Mouse (Mus musculus) heart, embryonic 16.5 days (tissue): ENCODE data around the gene Def8. TPM values are rescaled to one million over a fixed set of nuclear protein-coding genes. Genes with fewer than 3 reads are reported as not detected.
"Not testable (repeated sequence)": the region's sequence is repeated elsewhere in the genome, so short reads cannot be mapped to it uniquely, and the experiment has no call there.

Experiments used
- ATAC-seq: fragments of 200-750 bp; cut with Nextera tagmentation; replicated peaks from 2 replicates; pipeline ENCODE4 v1.8.0; 2017; ENCODE audit warnings: moderate number of reproducible peaks; ENCODE audit not compliant: insufficient read depth, low FRiP score; ENCODE audit errors: extremely low read depth
- H3K27ac ChIP-seq: fragments of 300-500 bp; sonication (generic); 2 replicates; pipeline ENCODE4 v1.5.1; 2014; ENCODE audit warnings: mild to moderate bottlenecking, low read length, control low read depth, moderate library complexity
- H3K27me3 ChIP-seq: fragments of 300-500 bp; sonication (generic); 2 replicates; pipeline ENCODE4 v1.6.1; 2014; ENCODE audit warnings: low read length, mixed read lengths; ENCODE audit not compliant: control insufficient read depth, insufficient read depth
- H3K36me3 ChIP-seq: fragments of 300-500 bp; sonication (generic); 2 replicates; pipeline ENCODE4 v1.6.1; 2014; ENCODE audit not compliant: control insufficient read depth, insufficient read depth
- H3K4me1 ChIP-seq: fragments of 300-500 bp; sonication (generic); 2 replicates; pipeline ENCODE4 v1.6.1; 2014; ENCODE audit warnings: low read length, mixed read lengths; ENCODE audit not compliant: control insufficient read depth, insufficient read depth
- H3K4me2 ChIP-seq: fragments of 300-500 bp; sonication (generic); 2 replicates; pipeline ENCODE4 v1.6.1; 2014; ENCODE audit warnings: low read depth, mild to moderate bottlenecking, control low read depth, low read length
- H3K4me3 ChIP-seq: fragments of 300-500 bp; sonication (generic); 2 replicates; pipeline ENCODE4 v1.5.1; 2014; ENCODE audit warnings: mild to moderate bottlenecking, control low read depth, low read length
- H3K9ac ChIP-seq: fragments of 300-500 bp; sonication (generic); 2 replicates; pipeline ENCODE4 v1.6.1; 2014; ENCODE audit warnings: low read length, control low read depth
- H3K9me3 ChIP-seq: fragments of 300-500 bp; sonication (generic); replicated peaks from 2 replicates; pipeline ENCODE4 v1.6.1; 2016; ENCODE audit warnings: low read length; ENCODE audit not compliant: control insufficient read depth
- WGBS: fragments of 180-500 bp; shearing (Covaris S2); extraction: QIAGEN DNeasy Blood & Tissue Kit; methylation state at CpG from one replicate; pipeline ENCODE4 v1.1.7; 2014; 5-methylcytosine and 5-hydroxymethylcytosine counted together
- polyA plus RNA-seq: library from polyadenylated mRNA; unstranded; fragments of >200 nt; fragmentation: Nextera tagmentation; extraction: Ambion mirVana; gene quantifications from 2 replicates; pipeline ENCODE4 v1.2.1, GENCODE M21; 2015

Gene Def8
- polyA plus RNA-seq, 1 experiment from 2014 or later, result 31.3 TPM

- no peak overlapping the region for H3K4me2 ChIP-seq
- H3K27ac ChIP-seq, result no peak overlapping the region
- WGBS, result 95% methylated on average over 29 of the region's 29 CpGs
- no peak for ATAC-seq
- no peaks in the 10 kb centered on the region for H3K4me1 ChIP-seq
- no peak overlapping the region for H3K9ac ChIP-seq
- no peaks in the 10 kb centered on the region for H3K27me3 ChIP-seq
- no peak overlapping the region for H3K4me3 ChIP-seq
- peaks cover 61% of the 10 kb centered on the region for H3K9me3 ChIP-seq
- no peaks in the 10 kb centered on the region for H3K36me3 ChIP-seq
Measured at GRCm38 (mm10) chr8:123428343-123428893, 5.1 kb downstream of the Def8 start.

DNA sequence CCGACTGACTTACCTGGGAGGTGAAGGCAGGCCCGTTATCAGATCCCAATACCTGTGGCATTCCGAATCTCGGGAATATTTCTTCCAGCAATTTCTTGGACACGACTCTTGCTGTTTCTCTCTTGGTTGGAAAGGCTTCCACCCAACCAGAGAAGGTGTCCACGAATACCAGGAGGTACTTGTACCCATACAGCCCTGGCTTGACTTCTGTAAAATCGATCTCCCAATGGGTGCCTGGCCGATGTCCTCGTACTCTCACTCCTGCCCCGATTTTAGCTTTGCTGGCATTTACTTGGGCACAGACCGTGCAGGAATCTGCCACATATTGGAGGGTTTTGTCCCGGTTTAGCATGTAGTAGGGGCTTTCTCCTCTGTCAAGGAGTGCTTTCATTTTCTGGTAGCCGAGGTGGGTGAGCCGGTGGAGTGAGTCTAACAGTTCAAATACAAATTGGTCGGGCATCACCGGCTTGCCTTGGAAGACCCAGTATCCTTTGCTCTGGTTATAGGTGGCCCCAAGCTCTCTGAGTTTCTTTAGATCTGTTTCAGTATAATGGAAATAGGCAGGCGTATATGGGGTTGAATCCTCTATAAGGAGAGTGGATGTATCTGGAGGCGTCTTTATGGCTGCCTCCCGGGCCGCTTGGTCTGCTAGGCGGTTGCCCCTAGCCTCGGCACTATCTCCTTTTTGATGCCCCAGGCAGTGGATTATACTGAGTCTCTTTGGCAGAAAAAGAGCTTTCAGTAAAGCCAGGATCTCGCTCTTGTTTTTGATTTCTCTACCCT lies 5.8 kb downstream of the Def8 start:
- Histone ChIP-seq H3K36me3 (no peaks in the 10 kb centered on the region), H3K4me1 (no peaks in the 10 kb centered on the region), H3K4me3 (no peak overlapping the region), H3K4me2 (no peak overlapping the region), H3K27ac (no peak overlapping the region), H3K27me3 (no peaks in the 10 kb centered on the region), H3K9ac (no peak overlapping the region), H3K9me3 (peaks cover 62% of the 10 kb centered on the region)
- no peak for ATAC-seq
- WGBS, result 93% methylated on average over 23 of the region's 23 CpGs

- not testable (repeated sequence) for H3K4me2 ChIP-seq, H3K4me3 ChIP-seq, H3K36me3 ChIP-seq, H3K27me3 ChIP-seq, H3K27ac ChIP-seq, ATAC-seq, H3K4me1 ChIP-seq, H3K9ac ChIP-seq
- H3K9me3 ChIP-seq, result peaks cover 62% of the 10 kb centered on the region
- 92% methylated on average over 15 of the region's 15 CpGs for WGBS
Measured at GRCm38 (mm10) chr8:123429722-123430013, 6.3 kb downstream of the Def8 start.

- peaks cover 61% of the 10 kb centered on the region for H3K9me3 ChIP-seq
- H3K4me1 ChIP-seq, result not testable (repeated sequence)
- WGBS, result 81% methylated on average over 8 of the region's 8 CpGs
Measured at GRCm38 (mm10) chr8:123430936-123431335, 7.6 kb downstream of the Def8 start.

GRCm38 (mm10) chr8:123431616-123432365 lies 8.5 kb downstream of the Def8 start:
- Histone ChIP-seq H3K4me3 (no peak overlapping the region), H3K9me3 (peaks cover 55% of the 10 kb centered on the region), H3K4me2 (no peak overlapping the region), H3K4me1 (no peaks in the 10 kb centered on the region), H3K27me3 (no peaks in the 10 kb centered on the region), H3K36me3 (no peaks in the 10 kb centered on the region), H3K27ac (no peak overlapping the region), H3K9ac (no peak overlapping the region)
- 95% methylated on average over 25 of the region's 25 CpGs for WGBS
- ATAC-seq, result no peak

More at GRCm38 (mm10) chr8:123430936-123431335, 7.6 kb downstream of the Def8 start:
- ATAC-seq, H3K36me3 ChIP-seq, H3K4me3 ChIP-seq, H3K9ac ChIP-seq, H3K27me3 ChIP-seq, H3K27ac ChIP-seq, H3K4me2 ChIP-seq: not testable (repeated sequence)

DNA sequence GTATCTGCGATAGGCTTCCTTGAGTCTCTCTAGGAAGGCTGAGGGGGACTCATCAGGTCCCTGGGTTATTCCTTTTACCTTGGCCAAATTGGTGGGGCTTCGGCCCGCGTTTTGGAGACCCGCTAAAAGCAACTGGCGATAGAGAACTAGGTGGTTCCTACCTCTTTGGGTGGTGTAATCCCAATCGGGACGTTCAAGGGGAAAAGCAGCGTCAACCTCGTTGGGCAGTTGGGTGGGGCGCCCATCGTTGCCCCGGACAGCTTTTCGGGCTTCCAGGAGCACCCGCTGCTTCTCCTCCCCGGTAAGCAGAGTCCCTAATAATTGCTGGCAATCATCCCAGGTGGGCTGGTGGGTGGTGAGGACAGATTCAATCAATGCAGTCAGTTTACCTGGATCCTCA lies 9.1 kb downstream of the Def8 start:
- Histone ChIP-seq H3K4me2 (no peak overlapping the region), H3K27me3 (no peaks in the 10 kb centered on the region), H3K9ac (no peak overlapping the region), H3K27ac (no peak overlapping the region), H3K36me3 (no peaks in the 10 kb centered on the region), H3K4me3 (no peak overlapping the region), H3K4me1 (no peaks in the 10 kb centered on the region), H3K9me3 (peaks cover 49% of the 10 kb centered on the region)
- ATAC-seq, result no peak
- WGBS, result 94% methylated on average over 16 of the region's 16 CpGs

- H3K4me3 ChIP-seq, ATAC-seq, H3K4me1 ChIP-seq, H3K27me3 ChIP-seq, H3K4me2 ChIP-seq, H3K27ac ChIP-seq, H3K9ac ChIP-seq, H3K36me3 ChIP-seq: not testable (repeated sequence)
- 96% methylated on average over 45 of the region's 47 CpGs for WGBS
- H3K9me3 ChIP-seq, result peaks cover 39% of the 10 kb centered on the region
Measured at GRCm38 (mm10) chr8:123433241-123433974, 10.1 kb downstream of the Def8 start.

GRCm38 (mm10) chr8:123441788-123442187 lies 18.5 kb downstream of the Def8 start:
- no peak overlapping the region for H3K9ac ChIP-seq
- ATAC-seq, result no peak
- H3K27me3 ChIP-seq, result no peaks in the 10 kb centered on the region
- H3K36me3 ChIP-seq, result no peaks in the 10 kb centered on the region
- H3K4me1 ChIP-seq, result peaks cover 4% of the 10 kb centered on the region
- H3K4me2 ChIP-seq, result no peak overlapping the region
- H3K9me3 ChIP-seq, result no peaks in the 10 kb centered on the region
- no peak overlapping the region for H3K27ac ChIP-seq
- H3K4me3 ChIP-seq, result no peak overlapping the region
- WGBS, result 77% methylated on average over 2 of the region's 2 CpGs
